Mouse (Mus musculus) MEL (cell line): Measurements from ENCODE around the gene Gnat2. TPM values are rescaled to one million over a fixed set of nuclear protein-coding genes. Genes with fewer than 3 reads are reported as not detected.

Experiments used
- DNase-seq: peaks from one replicate; pipeline ENCODE4 v3.0.0; 2011; ENCODE audit warnings: low read depth, low spot score
- H3K27ac ChIP-seq: 2 replicates; pipeline ENCODE4 v1.5.1; 2012; ENCODE audit warnings: low read depth, mild to moderate bottlenecking, control low read depth, low read length, moderate library complexity; ENCODE audit not compliant: control insufficient read depth
- H3K27me3 ChIP-seq, 2 experiments: fragments of 150-350 bp in 1 of 2; sonication (generic) in 1 of 2; 2 replicates each; pipeline ENCODE4 v1.6.1; 2012; ENCODE audit warnings: low read length in 2 of 2, mild to moderate bottlenecking in 2 of 2, improper control_type of control experiment in 1 of 2, moderate library complexity in 1 of 2; ENCODE audit not compliant: insufficient read depth in 2 of 2, control insufficient read depth in 1 of 2
- H3K36me3 ChIP-seq, 2 experiments: 2 replicates each; pipeline ENCODE4 v1.6.1; 2012 to 2014; ENCODE audit warnings: low read length in 2 of 2, improper control_type of control experiment in 1 of 2, inconsistent platforms in 1 of 2, mild to moderate bottlenecking in 1 of 2; ENCODE audit not compliant: insufficient read depth in 2 of 2, control insufficient read depth in 1 of 2
- H3K4me1 ChIP-seq, 2 experiments: fragments of 150-350 bp in 1 of 2; sonication (generic) in 1 of 2; 2 replicates each; pipeline ENCODE4 v1.6.1; 2012; ENCODE audit warnings: low read length in 2 of 2, improper control_type of control experiment in 1 of 2, mild to moderate bottlenecking in 1 of 2; ENCODE audit not compliant: insufficient read depth in 2 of 2, control insufficient read depth in 1 of 2
- H3K4me3 ChIP-seq, 2 experiments: fragments of 150-350 bp in 1 of 2; sonication (generic) in 1 of 2; 2 replicates each; pipeline ENCODE4 v1.5.1; 2012; ENCODE audit warnings: low read depth in 2 of 2, low read length in 2 of 2, mild to moderate bottlenecking in 2 of 2, moderate library complexity in 2 of 2, control low read depth in 1 of 2, improper control_type of control experiment in 1 of 2; ENCODE audit not compliant: control insufficient read depth in 1 of 2, insufficient read depth in 1 of 2
- H3K79me2 ChIP-seq: 2 replicates; pipeline ENCODE4 v1.6.1; 2012; ENCODE audit warnings: mild to moderate bottlenecking, low read length, moderate library complexity; ENCODE audit not compliant: control insufficient read depth, poor library complexity, insufficient read depth
- H3K9ac ChIP-seq: 2 replicates; pipeline ENCODE4 v1.6.1; 2012; ENCODE audit warnings: low read depth, mild to moderate bottlenecking, control low read depth, low read length, moderate library complexity; ENCODE audit not compliant: control insufficient read depth, poor library complexity, severe bottlenecking
- H3K9me3 ChIP-seq: fragments of 150-350 bp; sonication (generic); replicated peaks from 2 replicates; pipeline ENCODE4 v1.6.1; 2012; ENCODE audit warnings: mild to moderate bottlenecking, low read length, improper control_type of control experiment, moderate library complexity; ENCODE audit not compliant: insufficient read depth
- BHLHE40 ChIP-seq: IDR thresholded peaks from 2 replicates; pipeline ENCODE4 v1.6.1; 2012; ENCODE audit warnings: low read depth, mild to moderate bottlenecking, inconsistent platforms, low read length, improper control_type of control experiment, borderline replicate concordance
- CHD1 ChIP-seq: IDR thresholded peaks from 2 replicates; pipeline ENCODE4 v1.6.1; 2012; ENCODE audit warnings: low read depth, mild to moderate bottlenecking, inconsistent platforms, low read length, improper control_type of control experiment
- CHD2 ChIP-seq: IDR thresholded peaks from 2 replicates; pipeline ENCODE4 v1.6.1; 2011; ENCODE audit warnings: low read length, improper control_type of control experiment
- E2F4 ChIP-seq: IDR thresholded peaks from 2 replicates; pipeline ENCODE4 v1.6.1; 2011; ENCODE audit warnings: low read depth, low read length, improper control_type of control experiment, borderline replicate concordance
- ETS1 ChIP-seq: IDR thresholded peaks from 2 replicates; pipeline ENCODE4 v1.6.1; 2012; ENCODE audit warnings: low read depth, mild to moderate bottlenecking, inconsistent platforms, low read length, improper control_type of control experiment, moderate library complexity
- GABPA ChIP-seq: IDR thresholded peaks from 2 replicates; pipeline ENCODE4 v1.6.1; 2012; ENCODE audit warnings: low read depth, mild to moderate bottlenecking, inconsistent platforms, low read length, improper control_type of control experiment, moderate library complexity
- GATA1 ChIP-seq: IDR thresholded peaks from 2 replicates; pipeline ENCODE4 v1.6.1; 2011; ENCODE audit warnings: low read depth, low read length, improper control_type of control experiment
- HCFC1 ChIP-seq: IDR thresholded peaks from 2 replicates; pipeline ENCODE4 v1.6.1; 2012; ENCODE audit warnings: low read depth, mild to moderate bottlenecking, inconsistent platforms, low read length, improper control_type of control experiment, moderate library complexity
- JUND ChIP-seq: IDR thresholded peaks from 2 replicates; pipeline ENCODE4 v1.6.1; 2011; ENCODE audit warnings: low read depth, mild to moderate bottlenecking, improper control_type of control experiment, low read length
- KAT2A ChIP-seq: conservative IDR thresholded peaks from 2 replicates; pipeline ENCODE4 v1.6.1; 2012; ENCODE audit warnings: low read depth, low read length, improper control_type of control experiment, inconsistent platforms
- MEF2A ChIP-seq: IDR thresholded peaks from 2 replicates; pipeline ENCODE4 v1.6.1; 2014; ENCODE audit warnings: low read depth, mild to moderate bottlenecking, inconsistent platforms, low read length, improper control_type of control experiment; ENCODE audit not compliant: poor library complexity, insufficient replicate concordance, severe bottlenecking; ENCODE audit errors: extremely low read depth
- MXI1 ChIP-seq: IDR thresholded peaks from 2 replicates; pipeline ENCODE4 v1.6.1; 2011; ENCODE audit warnings: mild to moderate bottlenecking, low read depth, low read length, improper control_type of control experiment
- MYC ChIP-seq: IDR thresholded peaks from 2 replicates; pipeline ENCODE4 v1.6.1; 2011; ENCODE audit warnings: low read depth, mild to moderate bottlenecking, low read length, improper control_type of control experiment, moderate library complexity
- NELFE ChIP-seq: IDR thresholded peaks from 2 replicates; pipeline ENCODE4 v1.6.1; 2011; ENCODE audit warnings: low read depth, low read length, improper control_type of control experiment
- NRF1 ChIP-seq: IDR thresholded peaks from 2 replicates; pipeline ENCODE4 v1.6.1; 2014; ENCODE audit warnings: low read depth, mild to moderate bottlenecking, inconsistent platforms, low read length, improper control_type of control experiment, moderate library complexity; ENCODE audit not compliant: poor library complexity, insufficient read depth, severe bottlenecking
- POLR2A ChIP-seq, 2 experiments: IDR thresholded peaks; 2 replicates each; pipeline ENCODE4 v1.6.1; 2011 to 2012; ENCODE audit warnings: low read length in 2 of 2, mild to moderate bottlenecking in 2 of 2, control low read depth in 1 of 2, improper control_type of control experiment in 1 of 2, low read depth in 1 of 2, moderate library complexity in 1 of 2; ENCODE audit not compliant: control insufficient read depth in 1 of 2, insufficient read depth in 1 of 2, poor library complexity in 1 of 2
- POLR2AphosphoS2 ChIP-seq: IDR thresholded peaks from 2 replicates; pipeline ENCODE4 v1.6.1; 2011; ENCODE audit warnings: low read length, improper control_type of control experiment
- POLR2AphosphoS5 ChIP-seq: IDR thresholded peaks from 2 replicates; pipeline ENCODE4 v1.6.1; 2012; ENCODE audit warnings: low read depth, borderline replicate concordance, mild to moderate bottlenecking, inconsistent platforms, low read length, moderate library complexity, mixed read lengths
- RCOR1 ChIP-seq: IDR thresholded peaks from 2 replicates; pipeline ENCODE4 v1.6.1; 2012; ENCODE audit warnings: low read depth, mild to moderate bottlenecking, inconsistent platforms, low read length, improper control_type of control experiment
- SMC3 ChIP-seq: IDR thresholded peaks from 2 replicates; pipeline ENCODE4 v1.6.1; 2011; ENCODE audit warnings: low read depth, low read length, improper control_type of control experiment
- TAL1 ChIP-seq: IDR thresholded peaks from 2 replicates; pipeline ENCODE4 v1.6.1; 2012; ENCODE audit warnings: mild to moderate bottlenecking, inconsistent platforms, low read length, moderate library complexity, mixed read lengths
- TBP ChIP-seq: IDR thresholded peaks from 2 replicates; pipeline ENCODE4 v1.8.0; 2011; ENCODE audit warnings: low read depth, low read length, improper control_type of control experiment
- TCF12 ChIP-seq: IDR thresholded peaks from 2 replicates; pipeline ENCODE4 v1.6.1; 2014; ENCODE audit warnings: low read depth, mild to moderate bottlenecking, inconsistent platforms, low read length, improper control_type of control experiment, moderate library complexity
- USF1 ChIP-seq: IDR thresholded peaks from 2 replicates; pipeline ENCODE4 v1.6.1; 2014; ENCODE audit warnings: low read depth, mild to moderate bottlenecking, inconsistent platforms, low read length, improper control_type of control experiment, moderate library complexity
- ZC3H11A ChIP-seq: IDR thresholded peaks from 2 replicates; pipeline ENCODE4 v1.6.1; 2012; ENCODE audit warnings: low read depth, mild to moderate bottlenecking, inconsistent platforms, low read length, improper control_type of control experiment
- ZKSCAN1 ChIP-seq: IDR thresholded peaks from 2 replicates; pipeline ENCODE4 v1.6.1; 2012; ENCODE audit warnings: low read depth, mild to moderate bottlenecking, inconsistent platforms, low read length, improper control_type of control experiment, moderate library complexity
- ZMIZ1 ChIP-seq: IDR thresholded peaks from 2 replicates; pipeline ENCODE4 v1.6.1; 2012; ENCODE audit warnings: low read depth, mild to moderate bottlenecking, inconsistent platforms, low read length, improper control_type of control experiment, moderate library complexity
- ZNF384 ChIP-seq: IDR thresholded peaks from 2 replicates; pipeline ENCODE4 v1.6.1; 2012; ENCODE audit warnings: low read depth, mild to moderate bottlenecking, inconsistent platforms, low read length, improper control_type of control experiment
- polyA plus RNA-seq, 2 experiments: library from polyadenylated mRNA; stranded (reverse) in 1 of 2; unstranded in 1 of 2; fragments of >175 nt in 1 of 2; fragments of >200 nt in 1 of 2; gene quantifications; 2 replicates each; pipeline versions ENCODE4 v1.2.1 to v1.2.4; 2012; ENCODE audit warnings: low replicate concordance in 2 of 2, low read depth in 1 of 2; ENCODE audit not compliant: insufficient read length in 2 of 2, insufficient read depth in 1 of 2, missing spikeins in 1 of 2
- total RNA-seq: library from RNA; depleted of rRNA; stranded (reverse); fragments of 300-350 nt; gene quantifications from 2 replicates; pipeline ENCODE4 v1.2.3, GENCODE M21; 2012

Gene Gnat2
- total and polyA plus RNA-seq, 3 experiments: 4.7 to 12.4 TPM; not detected in 1

- H3K4me3 ChIP-seq: no peak overlapping the region
- no peaks in the 10 kb centered on the region for H3K9me3 ChIP-seq
- DNase-seq: no peak
- peaks cover 3 to 11% of the 10 kb centered on the region in 2 experiments for H3K4me1 ChIP-seq
- H3K36me3 ChIP-seq: peaks cover 14 to 39% of the 10 kb centered on the region in 2 experiments
- H3K27me3 ChIP-seq: no peaks in the 10 kb centered on the region
- no peak overlapping the region for H3K27ac ChIP-seq
- peaks cover 62% of the 10 kb centered on the region for H3K79me2 ChIP-seq
- TF ChIP-seq TAL1 (no peak), CHD2 (no peak), RCOR1 (no peak), POLR2A (IDR thresholded peaks at IDR 0.05; ENCODE audit: control insufficient read depth in 1 of 2, insufficient read depth in 1 of 2, low read depth in 1 of 2, low read length in 2 of 2, poor library complexity in 1 of 2) (no peak), TCF12 (no peak), KAT2A (no peak), ZNF384 (no peak), BHLHE40 (no peak), ZMIZ1 (no peak), ZKSCAN1 (no peak), NELFE (no peak), MYC (no peak), MXI1 (no peak), ETS1 (no peak), MEF2A (no peak), E2F4 (no peak), POLR2AphosphoS2 (no peak), ZC3H11A (no peak)
- no peak overlapping the region for H3K9ac ChIP-seq
These were observed 48.2 kb downstream of the Gnat2 start for GRCm38 (mm10) chr3:108140786-108141185.

GRCm38 (mm10) chr3:108145534-108146445 is 53.2 kb downstream of the Gnat2 start, which contains the start of gene Gnai3:
Gene Gnai3, minus strand, starts transcription at chr3:108146146.
- DNase-seq: peak; percentile 97
- Histone ChIP-seq H3K4me3 (peak within 1 kb of the TSS; percentile 92 to 97), H3K27me3 (no peaks in the 10 kb centered on the region), H3K9ac (peak within 1 kb of the TSS; percentile 94), H3K27ac (peak within 1 kb of the TSS; percentile 99), H3K36me3 (peaks cover 3 to 32% of the 10 kb centered on the region in 2 experiments; a peak in 3 of 4 replicates), H3K4me1 (peaks cover 9 to 11% of the 10 kb centered on the region in 2 experiments), H3K9me3 (no peaks in the 10 kb centered on the region), H3K79me2 (peaks cover 40% of the 10 kb centered on the region)
- TF ChIP-seq SMC3: no peak
- peak; percentile 93 for TF ChIP-seq TBP
- TF ChIP-seq JUND: no peak
- TF ChIP-seq GATA1: no peak
- TF ChIP-seq ZMIZ1: peak; percentile 94
- peak; percentile 86 for TF ChIP-seq HCFC1
- 0 out of 2 replicates have a peak, but pooled peaks have one; percentile 35 for TF ChIP-seq GABPA
- no peak for TF ChIP-seq ZNF384
- peak; percentile 24; the same call in 1 of the 2 replicates for TF ChIP-seq RCOR1
- peak; percentile 89 for TF ChIP-seq MXI1
- TF ChIP-seq POLR2AphosphoS5: peak; percentile 47; the same call in 1 of the 2 replicates
- no peak for TF ChIP-seq USF1
- 0 out of 2 replicates have a peak, but pooled peaks have one; percentile 42 for TF ChIP-seq MEF2A
- peak; percentile 66; the same call in 1 of the 2 replicates for TF ChIP-seq KAT2A
- peak; percentile 73 for TF ChIP-seq TCF12
- 0 out of 2 replicates have a peak, but pooled peaks have one; percentile 89 for TF ChIP-seq CHD1
- peak; percentile 16; the same call in 1 of the 2 replicates for TF ChIP-seq NRF1
- no peak for TF ChIP-seq ZC3H11A
